Mouse (Mus musculus) olfactory bulb, adult 2 months (tissue): ENCODE data around the gene Me1.

ENCODE experiments used
- CTCF ChIP-seq: fragments of 200-500 bp; IDR thresholded peaks from 2 replicates; pipeline ENCODE4 v1.5.1; 2012; ENCODE audit warnings: low read depth, mild to moderate bottlenecking, low read length, moderate library complexity; ENCODE audit not compliant: insufficient read depth
- POLR2A ChIP-seq: fragments of 200-500 bp; IDR thresholded peaks from 2 replicates; pipeline ENCODE4 v1.6.1; 2012; ENCODE audit warnings: mild to moderate bottlenecking, low read depth, low read length, moderate library complexity; ENCODE audit not compliant: insufficient read depth

- TF ChIP-seq CTCF (no peak), POLR2A (no peak)
These were observed 12.9 kb downstream of the Me1 start for GRCm38 (mm10) chr9:86682844-86683243.
